ENCODE assay signal across 12 mouse cellular contexts in genomic region chr4:135949475-135949874, GRCm38 (mm10). TPM values are rescaled to one million over a fixed set of nuclear protein-coding genes. Genes with fewer than 3 reads are reported as not detected.
A peak's percentile ranks its signal among the peaks of the same experiment; 100 is the strongest.
DNase-seq lines count a peak whose midpoint lies in the region; ATAC-seq and TF ChIP-seq lines count a peak whose summit lies in the region.
"Had no signal": no experiment of that assay in that cellular context is flagged by ENCODE, and none has a peak within 500 bp of the region (broad histone marks: within the 10 kb centered on the region; RNA-seq: fewer than 3 reads in every experiment).

No protein-coding gene starts in this region.

- H3K27me3 ChIP-seq in liver, postnatal 0 days (ENCODE audit: insufficient read depth, low read length): no peaks in the 10 kb centered on the region
- H3K27me3 ChIP-seq in liver, embryonic 11.5 days (replicated peaks; ENCODE audit: control insufficient read depth, insufficient read depth, low read length): no peaks in the 10 kb centered on the region
- H3K27me3 ChIP-seq in forebrain, embryonic 13.5 days: no peaks in the 10 kb centered on the region
- H3K27me3 ChIP-seq in intestine, postnatal 0 days (replicated peaks; ENCODE audit: control insufficient read depth, insufficient read depth, low read length): no peaks in the 10 kb centered on the region
- H3K27me3 ChIP-seq: hindbrain, embryonic 12.5 days had no signal

- TF ChIP-seq EP300 in liver, postnatal 0 days (IDR thresholded peaks at IDR 0.05; ENCODE audit: low read depth): no peak

- H3K4me1 ChIP-seq in liver, postnatal 0 days (ENCODE audit: insufficient read depth): peaks cover 23% of the 10 kb centered on the region
- peaks cover 21% of the 10 kb centered on the region for H3K4me1 ChIP-seq in liver, embryonic 11.5 days (replicated peaks; ENCODE audit: control insufficient read depth, insufficient read depth, low read length)
- H3K4me1 ChIP-seq in forebrain, embryonic 13.5 days: peaks cover 12% of the 10 kb centered on the region
- 0 out of 2 replicates have a peak, but pooled peaks cover 6% of the 10 kb centered on the region for H3K4me1 ChIP-seq in intestine, postnatal 0 days (replicated peaks; ENCODE audit: control insufficient read depth, insufficient read depth, low read length)

- no peak for ATAC-seq in liver, postnatal 0 days
- no peak for ATAC-seq in liver, embryonic 11.5 days (replicated peaks; ENCODE audit: low FRiP score)
- no peak for ATAC-seq in forebrain, embryonic 13.5 days
- ATAC-seq in intestine, postnatal 0 days: no peak

- peak overlapping the region; percentile 24; the same call in 1 of the 2 replicates for H3K9ac ChIP-seq in liver, postnatal 0 days (replicated peaks)
- H3K9ac ChIP-seq in liver, embryonic 11.5 days (ENCODE audit: low read depth, low read length): no peak overlapping the region
- no peak overlapping the region for H3K9ac ChIP-seq in forebrain, embryonic 13.5 days
- H3K9ac ChIP-seq in intestine, postnatal 0 days (ENCODE audit: low read depth, low read length): no peak overlapping the region

- no peaks in the 10 kb centered on the region; the same call in 1 of the 2 replicates for H3K9me3 ChIP-seq in liver, postnatal 0 days (ENCODE audit: low read length)
- no peaks in the 10 kb centered on the region for H3K9me3 ChIP-seq in liver, embryonic 11.5 days (ENCODE audit: control insufficient read depth, low read length)
- H3K9me3 ChIP-seq in forebrain, embryonic 13.5 days (replicated peaks): peaks cover 5% of the 10 kb centered on the region; the same call in 1 of the 2 replicates
- no peaks in the 10 kb centered on the region for H3K9me3 ChIP-seq in intestine, postnatal 0 days (ENCODE audit: control insufficient read depth)
- H3K9me3 ChIP-seq: hindbrain, embryonic 12.5 days had no signal

- no peak overlapping the region for H3K4me3 ChIP-seq in liver, postnatal 0 days (ENCODE audit: low read depth, low read length)
- no peak overlapping the region for H3K4me3 ChIP-seq in liver, embryonic 11.5 days (ENCODE audit: low read depth, low read length)
- H3K4me3 ChIP-seq in forebrain, embryonic 13.5 days: no peak overlapping the region
- H3K4me3 ChIP-seq in intestine, postnatal 0 days (ENCODE audit: low read depth, low read length): no peak overlapping the region
- H3K4me3 ChIP-seq: hindbrain, embryonic 12.5 days had no signal

- peaks cover 19% of the 10 kb centered on the region for H3K36me3 ChIP-seq in liver, postnatal 0 days (replicated peaks; ENCODE audit: insufficient read depth, low read length)
- H3K36me3 ChIP-seq in liver, embryonic 11.5 days (ENCODE audit: control insufficient read depth, insufficient read depth, low read length): peaks cover 14% of the 10 kb centered on the region
- H3K36me3 ChIP-seq in forebrain, embryonic 13.5 days (ENCODE audit: poor library complexity, severe bottlenecking): peaks cover 24% of the 10 kb centered on the region
- peaks cover 20% of the 10 kb centered on the region for H3K36me3 ChIP-seq in intestine, postnatal 0 days (ENCODE audit: control insufficient read depth, insufficient read depth)

- intact Hi-C loops in heart, postnatal 25 days (cut with DNase I): no loop called here

- TF ChIP-seq CTCF in liver, postnatal 0 days (IDR thresholded peaks at IDR 0.05; ENCODE audit: low read depth): no peak
- no peak for TF ChIP-seq CTCF in intestine, postnatal 0 days (IDR thresholded peaks at IDR 0.05; ENCODE audit: low read depth)

- 78% methylated on average over 10 of the region's 10 CpGs for WGBS in liver, postnatal 0 days (ENCODE audit: insufficient replicate concordance)
- 90% methylated on average over 10 of the region's 10 CpGs for WGBS in liver, embryonic 11.5 days
- WGBS in forebrain, embryonic 13.5 days: 85% methylated on average over 10 of the region's 10 CpGs
- 77% methylated on average over 10 of the region's 10 CpGs for WGBS in intestine, postnatal 0 days

- peak; percentile 96 for DNase-seq in heart, adult 11 months
- no peak for DNase-seq in heart, postnatal 25 days (ENCODE audit: low spot score)
- no peak for DNase-seq in liver, postnatal 0 days
- no peak for DNase-seq in liver, embryonic 11.5 days (ENCODE audit: low spot score)
- peak; percentile 66 for DNase-seq in kidney, postnatal 10 days
- DNase-seq in lung, postnatal 4 days: peak; percentile 46 to 61
- DNase-seq: layer of hippocampus, adult 9-11 months; left cerebral cortex, postnatal 4 days; thymus, postnatal 25 days had no signal

- peak overlapping the region; percentile 15; the same call in 1 of the 2 replicates for H3K4me2 ChIP-seq in liver, postnatal 0 days (ENCODE audit: low read depth, low read length)
- no peak overlapping the region for H3K4me2 ChIP-seq in liver, embryonic 11.5 days
- no peak overlapping the region for H3K4me2 ChIP-seq in forebrain, embryonic 13.5 days
- no peak overlapping the region for H3K4me2 ChIP-seq in intestine, postnatal 0 days (replicated peaks; ENCODE audit: low read depth)
- H3K4me2 ChIP-seq: hindbrain, embryonic 12.5 days had no signal

- H3K27ac ChIP-seq in liver, postnatal 0 days (ENCODE audit: low read depth): peak overlapping the region; percentile 77
- H3K27ac ChIP-seq in liver, embryonic 11.5 days (ENCODE audit: low read depth, low read length): no peak overlapping the region
- no peak overlapping the region for H3K27ac ChIP-seq in forebrain, embryonic 13.5 days
- H3K27ac ChIP-seq in intestine, postnatal 0 days (ENCODE audit: low read depth, low read length): no peak overlapping the region
- H3K27ac ChIP-seq: hindbrain, embryonic 12.5 days had no signal

RNA-seq across cellular contexts. Expression of gene Hmgcl, which starts 3.2 kb away (rescaled TPM):
- total RNA-seq in heart, postnatal 25 days (2021): 10 to 100 TPM; 71.5 to 74.8 TPM
- polyA plus RNA-seq in liver, postnatal 0 days (2015; fragmentation: Nextera tagmentation; extraction: Ambion mirVana): 351 and 364 TPM in 2 replicates
- 97.1 and 104 TPM in 2 replicates for polyA plus RNA-seq in liver, embryonic 11.5 days (2014; fragmentation: Nextera tagmentation; extraction: Ambion mirVana)
- polyA plus RNA-seq in forebrain, embryonic 13.5 days (2015; fragmentation: Nextera tagmentation; extraction: Ambion mirVana): 56.2 and 57.1 TPM in 2 replicates
- polyA plus RNA-seq in intestine, postnatal 0 days (2015; fragmentation: Nextera tagmentation; extraction: Ambion mirVana): 232 and 235 TPM in 2 replicates

RNA-seq across cellular contexts. Expression of gene Gale, which starts 14.1 kb away (rescaled TPM):
- 1 to 10 TPM; 1.8 to 2.5 TPM for total RNA-seq in heart, postnatal 25 days (2021)
- polyA plus RNA-seq in liver, postnatal 0 days (2015; fragmentation: Nextera tagmentation; extraction: Ambion mirVana): 82.2 and 96.5 TPM in 2 replicates
- 47.7 and 49.8 TPM in 2 replicates for polyA plus RNA-seq in liver, embryonic 11.5 days (2014; fragmentation: Nextera tagmentation; extraction: Ambion mirVana)
- 28.7 and 33.6 TPM in 2 replicates for polyA plus RNA-seq in forebrain, embryonic 13.5 days (2015; fragmentation: Nextera tagmentation; extraction: Ambion mirVana)
- polyA plus RNA-seq in intestine, postnatal 0 days (2015; fragmentation: Nextera tagmentation; extraction: Ambion mirVana): 99.5 and 131 TPM in 2 replicates

RNA-seq across cellular contexts. Expression of gene Lypla2, which starts 23.0 kb away (rescaled TPM):
- total RNA-seq in heart, postnatal 25 days (2021): 10 to 100 TPM; 34.6 to 37.6 TPM
- polyA plus RNA-seq in liver, postnatal 0 days (2015; fragmentation: Nextera tagmentation; extraction: Ambion mirVana): 54.2 and 55.5 TPM in 2 replicates
- 104 and 106 TPM in 2 replicates for polyA plus RNA-seq in liver, embryonic 11.5 days (2014; fragmentation: Nextera tagmentation; extraction: Ambion mirVana)
- polyA plus RNA-seq in forebrain, embryonic 13.5 days (2015; fragmentation: Nextera tagmentation; extraction: Ambion mirVana): 163 and 173 TPM in 2 replicates
- polyA plus RNA-seq in intestine, postnatal 0 days (2015; fragmentation: Nextera tagmentation; extraction: Ambion mirVana): 90.3 and 94.9 TPM in 2 replicates

RNA-seq across cellular contexts. Expression of gene Fuca1, which starts 28.9 kb away (rescaled TPM):
- total RNA-seq in heart, postnatal 25 days (2021): 10 to 100 TPM; 27.4 to 29.0 TPM
- polyA plus RNA-seq in liver, postnatal 0 days (2015; fragmentation: Nextera tagmentation; extraction: Ambion mirVana): 45.2 and 50.7 TPM in 2 replicates
- polyA plus RNA-seq in liver, embryonic 11.5 days (2014; fragmentation: Nextera tagmentation; extraction: Ambion mirVana): 39.6 and 47.7 TPM in 2 replicates
- polyA plus RNA-seq in forebrain, embryonic 13.5 days (2015; fragmentation: Nextera tagmentation; extraction: Ambion mirVana): 41.7 and 56.6 TPM in 2 replicates
- polyA plus RNA-seq in intestine, postnatal 0 days (2015; fragmentation: Nextera tagmentation; extraction: Ambion mirVana): 717 and 739 TPM in 2 replicates

RNA-seq across cellular contexts. Expression of gene Pithd1, which starts 37.6 kb away (rescaled TPM):
- total RNA-seq in heart, postnatal 25 days (2021): 10 to 100 TPM; 16.0 to 18.0 TPM
- polyA plus RNA-seq in liver, postnatal 0 days (2015; fragmentation: Nextera tagmentation; extraction: Ambion mirVana): 42.9 and 45.2 TPM in 2 replicates
- polyA plus RNA-seq in liver, embryonic 11.5 days (2014; fragmentation: Nextera tagmentation; extraction: Ambion mirVana): 96.9 and 106 TPM in 2 replicates
- 50.9 and 53.6 TPM in 2 replicates for polyA plus RNA-seq in forebrain, embryonic 13.5 days (2015; fragmentation: Nextera tagmentation; extraction: Ambion mirVana)
- 56.7 and 57.7 TPM in 2 replicates for polyA plus RNA-seq in intestine, postnatal 0 days (2015; fragmentation: Nextera tagmentation; extraction: Ambion mirVana)

Comparison
In these comparisons a context has a peak if more than half of its experiments do, and no peak if none do; other contexts are left out.
1. DNase-seq: peak in heart, adult 11 months (single experiment), kidney, postnatal 10 days (single experiment) and lung, postnatal 4 days (2 of 2); none in heart, postnatal 25 days (single experiment), liver, postnatal 0 days (single experiment) and liver, embryonic 11.5 days (single experiment).